Mouse (Mus musculus): ENCODE results near the gene Lrrc29.

Lrrc29 gene

GRCm38 (mm10) chr8:105343791-105344574 is 17.9 kb upstream of the Lrrc29 start:
- DNase-seq (ENCODE audit: low spot score), result no peak

GRCm38 (mm10) chr8:105342768-105343167 is 16.7 kb upstream of the Lrrc29 start:
- no peak for DNase-seq (ENCODE audit: low spot score)

GRCm38 (mm10) chr8:105341399-105341798 is 15.3 kb upstream of the Lrrc29 start:
- DNase-seq (ENCODE audit: low spot score), result no peak

- no peak for DNase-seq (ENCODE audit: low spot score)
Observed at GRCm38 (mm10) chr8:105339886-105340635, 14.0 kb upstream of the Lrrc29 start.

GRCm38 (mm10) chr8:105338992-105339391 is 12.9 kb upstream of the Lrrc29 start:
- DNase-seq (ENCODE audit: low spot score), result no peak

GRCm38 (mm10) chr8:105336373-105337130 is 10.5 kb upstream of the Lrrc29 start:
- peak; percentile 6 for DNase-seq (ENCODE audit: low spot score)

GRCm38 (mm10) chr8:105332523-105332922 is 6.4 kb upstream of the Lrrc29 start:
- no peak for DNase-seq (ENCODE audit: low spot score)

GRCm38 (mm10) chr8:105331931-105332330 is 5.9 kb upstream of the Lrrc29 start:
- no peak for DNase-seq (ENCODE audit: low spot score)

- DNase-seq (ENCODE audit: low spot score), result no peak
Observed at GRCm38 (mm10) chr8:105331469-105331868, 5.4 kb upstream of the Lrrc29 start.

- no peak for DNase-seq (ENCODE audit: low spot score)
Observed at GRCm38 (mm10) chr8:105330325-105330724, 4.2 kb upstream of the Lrrc29 start.

- DNase-seq (ENCODE audit: low spot score), result no peak
Observed at GRCm38 (mm10) chr8:105326968-105327367, 890 bp upstream of the Lrrc29 start.

GRCm38 (mm10) chr8:105325641-105326093 is 411 bp downstream of the Lrrc29 start:
- no peak for DNase-seq (ENCODE audit: low spot score)

GRCm38 (mm10) chr8:105323183-105323582 is 2.9 kb downstream of the Lrrc29 start:
- DNase-seq (ENCODE audit: low spot score), result no peak

- no peak for DNase-seq (ENCODE audit: low spot score)
Observed at GRCm38 (mm10) chr8:105318662-105319190, 7.4 kb downstream of the Lrrc29 start.

- no peak for DNase-seq (ENCODE audit: low spot score)
Observed at GRCm38 (mm10) chr8:105317941-105318340, 8.1 kb downstream of the Lrrc29 start.

- DNase-seq (ENCODE audit: low spot score), result no peak
Observed at GRCm38 (mm10) chr8:105315073-105315769, 10.9 kb downstream of the Lrrc29 start.

GRCm38 (mm10) chr8:105313622-105314402 is 12.3 kb downstream of the Lrrc29 start:
- no peak for DNase-seq (ENCODE audit: low spot score)

GRCm38 (mm10) chr8:105312891-105313481 is 13.1 kb downstream of the Lrrc29 start:
- peak; percentile 3 for DNase-seq (ENCODE audit: low spot score)

- DNase-seq (ENCODE audit: low spot score), result no peak
Observed at GRCm38 (mm10) chr8:105311718-105312117, 14.4 kb downstream of the Lrrc29 start.

GRCm38 (mm10) chr8:105310118-105310517 is 16.0 kb downstream of the Lrrc29 start:
- DNase-seq (ENCODE audit: low spot score), result no peak

Measured in ovary, postnatal 36 days (tissue).